In the genomic region with DNA sequence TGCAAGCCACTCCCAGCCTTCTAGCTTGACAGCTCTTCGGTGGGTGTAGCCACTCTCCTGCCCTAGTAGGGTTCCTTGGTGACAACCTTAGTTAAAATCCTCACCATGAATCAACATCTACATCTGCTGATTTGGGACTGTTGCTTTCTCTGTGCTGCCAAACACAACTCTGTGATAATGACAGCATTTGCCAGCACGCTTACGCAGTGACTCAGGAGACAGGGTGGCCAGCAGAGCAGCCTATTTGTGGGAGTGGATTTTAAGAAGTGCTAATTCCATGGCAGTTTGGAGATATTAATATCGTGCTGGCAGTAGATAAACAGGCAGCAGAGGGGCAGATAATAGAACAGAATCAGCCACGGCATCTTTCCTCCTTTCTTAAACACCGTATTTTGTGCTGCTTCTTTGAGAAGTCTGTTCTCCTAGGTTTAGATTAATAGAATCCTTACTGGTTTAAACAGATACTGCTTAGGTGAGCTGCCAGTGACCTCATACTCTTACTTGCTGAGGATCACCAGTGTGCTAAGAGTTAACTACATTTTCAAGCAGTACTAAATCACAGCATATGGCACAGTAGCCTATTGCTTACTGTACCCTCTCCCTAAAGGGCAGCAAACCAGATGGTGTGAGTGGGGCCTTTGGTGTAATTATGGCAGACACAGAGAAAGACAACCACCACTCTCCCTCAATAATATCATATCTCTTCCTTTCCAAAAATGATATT, we compare ENCODE assay signal across 8 mouse cellular contexts.
DNase-seq lines count a peak whose midpoint lies in the region; ATAC-seq and TF ChIP-seq lines count a peak whose summit lies in the region.

No protein-coding gene starts in this region.

- H3K36me3 ChIP-seq in limb, embryonic 13.5 days, result peaks cover 36% of the 10 kb centered on the region
- peaks cover 26% of the 10 kb centered on the region for H3K36me3 ChIP-seq in limb, embryonic 10.5 days
- peaks cover 22% of the 10 kb centered on the region; the same call in 1 of the 2 replicates for H3K36me3 ChIP-seq in macrophage (ENCODE audit: inconsistent target)

- H3K27me3 ChIP-seq in limb, embryonic 13.5 days, result no peaks in the 10 kb centered on the region
- H3K27me3 ChIP-seq in limb, embryonic 10.5 days (ENCODE audit: low read depth, poor library complexity, severe bottlenecking), result no peaks in the 10 kb centered on the region

- H3K4me3 ChIP-seq in limb, embryonic 13.5 days, result no peak overlapping the region
- H3K4me3 ChIP-seq in limb, embryonic 10.5 days, result no peak overlapping the region
- H3K4me3 ChIP-seq in cortical plate, adult 2 months (ENCODE audit: insufficient read depth, low read length), result no peak overlapping the region
- no peak overlapping the region for H3K4me3 ChIP-seq in macrophage (ENCODE audit: inconsistent target)

- ATAC-seq in limb, embryonic 13.5 days (ENCODE audit: low FRiP score, low read depth), result no peak
- ATAC-seq in megakaryocyte, adult 5-6 weeks (ENCODE audit: poor library complexity, severe bottlenecking), result no peak

- 0 out of 2 replicates have a peak overlapping the region, but pooled peaks have one; percentile 35 for H3K9ac ChIP-seq in limb, embryonic 13.5 days

- no peak for TF ChIP-seq POLR2A in cortical plate, adult 2 months (IDR thresholded peaks at IDR 0.05; ENCODE audit: extremely low read depth, insufficient read depth, low read length)

- no peak overlapping the region for H3K27ac ChIP-seq in limb, embryonic 13.5 days
- no peak overlapping the region for H3K27ac ChIP-seq in limb, embryonic 10.5 days
- H3K27ac ChIP-seq in cortical plate, adult 2 months (ENCODE audit: insufficient read depth, low read length), result peak overlapping the region; percentile 5
- H3K27ac ChIP-seq in macrophage, result peak overlapping the region; percentile 69

- peaks cover 24% of the 10 kb centered on the region for H3K4me1 ChIP-seq in limb, embryonic 13.5 days
- no peaks in the 10 kb centered on the region for H3K4me1 ChIP-seq in limb, embryonic 10.5 days
- peaks cover 5% of the 10 kb centered on the region for H3K4me1 ChIP-seq in cortical plate, adult 2 months (ENCODE audit: control insufficient read depth, insufficient read depth, low read length)

- no peak overlapping the region for H3K4me2 ChIP-seq in limb, embryonic 13.5 days (replicated peaks)

- H3K79me2 ChIP-seq in macrophage (ENCODE audit: inconsistent target), result no peaks in the 10 kb centered on the region

- DNase-seq in limb, embryonic 10.5 days (ENCODE audit: low spot score), result no peak
- peak; percentile 77 to 85 for DNase-seq in layer of hippocampus, adult 18-20 months (ENCODE audit: low spot score in 2 of 2)
- DNase-seq in kidney, adult 9 months, result no peak
- DNase-seq in spleen, adult 12 weeks (ENCODE audit: low spot score), result no peak

- WGBS in limb, embryonic 13.5 days, result 77% methylated on average over 6 of the region's 6 CpGs
- WGBS in limb, embryonic 10.5 days, result 90% methylated on average over 6 of the region's 6 CpGs
- 90% methylated on average over 6 of the region's 6 CpGs for WGBS in macrophage (ENCODE audit: missing documents)

- H3K9me3 ChIP-seq in limb, embryonic 13.5 days, result no peaks in the 10 kb centered on the region
- H3K9me3 ChIP-seq in limb, embryonic 10.5 days (replicated peaks), result no peaks in the 10 kb centered on the region

- no peak for TF ChIP-seq CTCF in cortical plate, adult 2 months (IDR thresholded peaks at IDR 0.05; ENCODE audit: extremely low read depth, insufficient read depth, low read length)

Comparison
In these comparisons a context has a peak if more than half of its experiments do, and no peak if none do; other contexts are left out.
1. H3K27ac ChIP-seq: peak in cortical plate, adult 2 months (single experiment) and macrophage (single experiment); none in limb, embryonic 13.5 days (single experiment) and limb, embryonic 10.5 days (single experiment).
2. DNase-seq: peak in layer of hippocampus, adult 18-20 months (2 of 2); none in limb, embryonic 10.5 days (single experiment), kidney, adult 9 months (single experiment) and spleen, adult 12 weeks (single experiment).